Mouse (Mus musculus): ENCODE measurements around the gene Slc39a13. TPM values are rescaled to one million over a fixed set of nuclear protein-coding genes. Genes with fewer than 3 reads are reported as not detected.
"Not testable (repeated sequence)": the region's sequence is repeated elsewhere in the genome, so short reads cannot be mapped to it uniquely, and the experiment has no call there.

Slc39a13 gene
- polyA plus RNA-seq, 1 experiment from 2014 or later = 50.6 TPM

DNA sequence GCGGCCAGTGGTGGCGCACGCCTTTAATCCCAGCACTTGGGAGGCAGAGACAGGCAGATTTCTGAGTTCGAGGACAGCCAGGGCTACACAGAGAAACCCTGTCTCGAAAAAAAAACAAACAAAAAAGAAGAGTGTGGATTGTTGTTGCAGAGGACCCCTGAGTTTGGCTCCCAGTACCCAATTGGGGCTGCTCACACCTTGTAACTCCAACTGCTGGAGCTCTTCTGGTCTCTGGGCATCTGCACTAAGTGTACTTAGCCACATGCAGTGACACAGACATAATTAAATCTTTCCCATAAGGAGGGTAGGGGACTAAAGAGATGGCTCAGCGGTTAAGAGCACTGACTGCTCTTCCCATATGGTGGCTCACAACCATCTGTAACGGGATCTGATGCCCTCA is 48.0 kb downstream of the Slc39a13 start:
- H3K4me3 ChIP-seq (ENCODE audit: control insufficient read depth in 1 of 2, insufficient read depth in 1 of 2, low read depth in 1 of 2, low read length in 2 of 2); ATAC-seq (ENCODE audit: insufficient number of reproducible peaks, insufficient read depth, low FRiP score, low read depth); H3K9me3 ChIP-seq (ENCODE audit: control insufficient read depth, low read length); H3K4me2 ChIP-seq (ENCODE audit: low read length); H3K27ac ChIP-seq (replicated peaks in 1 of 2; ENCODE audit: control insufficient read depth in 1 of 2, insufficient read depth in 1 of 2, low read depth in 2 of 2, low read length in 2 of 2); H3K4me1 ChIP-seq (ENCODE audit: control insufficient read depth in 2 of 2, insufficient read depth in 2 of 2, low read length in 2 of 2); H3K27me3 ChIP-seq (ENCODE audit: control insufficient read depth, insufficient read depth, low read length); H3K9ac ChIP-seq (ENCODE audit: low read length): not testable (repeated sequence)
- peaks cover 32% of the 10 kb centered on the region for H3K36me3 ChIP-seq (ENCODE audit: control insufficient read depth, insufficient read depth, low read length)
- 92% methylated on average over 7 of the region's 7 CpGs for WGBS

DNA sequence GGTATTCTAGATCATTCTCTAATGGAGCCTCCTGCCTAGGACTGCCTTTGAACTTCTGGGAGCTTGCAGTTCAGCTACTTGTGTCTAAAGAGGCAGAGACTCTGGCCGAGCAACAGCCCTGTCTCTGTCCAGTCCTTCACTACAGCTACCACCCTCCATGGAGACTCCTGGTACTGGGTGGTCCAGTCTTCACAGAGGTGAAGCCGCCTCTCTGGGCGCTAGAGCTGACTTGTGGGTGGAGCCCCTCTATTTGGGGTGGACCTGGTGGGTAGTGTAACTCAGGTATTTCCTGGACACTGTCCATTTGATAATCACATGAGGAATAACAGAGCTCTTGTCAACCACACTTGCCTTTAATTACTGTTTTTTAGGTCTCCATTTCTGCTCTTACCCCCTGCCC is 50.3 kb downstream of the Slc39a13 start:
- no peak overlapping the region for H3K4me2 ChIP-seq (ENCODE audit: low read length)
- WGBS = 91% methylated on average over 3 of the region's 3 CpGs
- no peak for ATAC-seq (ENCODE audit: insufficient number of reproducible peaks, insufficient read depth, low FRiP score, low read depth)
- peaks cover 53% of the 10 kb centered on the region for H3K36me3 ChIP-seq (ENCODE audit: control insufficient read depth, insufficient read depth, low read length)
- H3K9me3 ChIP-seq (ENCODE audit: control insufficient read depth, low read length) = no peaks in the 10 kb centered on the region
- peaks cover 0 to 7% of the 10 kb centered on the region in 2 experiments; a peak in 1 of 4 replicates for H3K4me1 ChIP-seq (ENCODE audit: control insufficient read depth in 2 of 2, insufficient read depth in 2 of 2, low read length in 2 of 2)
- H3K27me3 ChIP-seq (ENCODE audit: control insufficient read depth, insufficient read depth, low read length) = no peaks in the 10 kb centered on the region
- no peak overlapping the region for H3K27ac ChIP-seq (replicated peaks in 1 of 2; ENCODE audit: control insufficient read depth in 1 of 2, insufficient read depth in 1 of 2, low read depth in 2 of 2, low read length in 2 of 2)
- H3K4me3 ChIP-seq (ENCODE audit: control insufficient read depth in 1 of 2, insufficient read depth in 1 of 2, low read depth in 1 of 2, low read length in 2 of 2) = no peak overlapping the region
- no peak overlapping the region for H3K9ac ChIP-seq (ENCODE audit: low read length)

DNA sequence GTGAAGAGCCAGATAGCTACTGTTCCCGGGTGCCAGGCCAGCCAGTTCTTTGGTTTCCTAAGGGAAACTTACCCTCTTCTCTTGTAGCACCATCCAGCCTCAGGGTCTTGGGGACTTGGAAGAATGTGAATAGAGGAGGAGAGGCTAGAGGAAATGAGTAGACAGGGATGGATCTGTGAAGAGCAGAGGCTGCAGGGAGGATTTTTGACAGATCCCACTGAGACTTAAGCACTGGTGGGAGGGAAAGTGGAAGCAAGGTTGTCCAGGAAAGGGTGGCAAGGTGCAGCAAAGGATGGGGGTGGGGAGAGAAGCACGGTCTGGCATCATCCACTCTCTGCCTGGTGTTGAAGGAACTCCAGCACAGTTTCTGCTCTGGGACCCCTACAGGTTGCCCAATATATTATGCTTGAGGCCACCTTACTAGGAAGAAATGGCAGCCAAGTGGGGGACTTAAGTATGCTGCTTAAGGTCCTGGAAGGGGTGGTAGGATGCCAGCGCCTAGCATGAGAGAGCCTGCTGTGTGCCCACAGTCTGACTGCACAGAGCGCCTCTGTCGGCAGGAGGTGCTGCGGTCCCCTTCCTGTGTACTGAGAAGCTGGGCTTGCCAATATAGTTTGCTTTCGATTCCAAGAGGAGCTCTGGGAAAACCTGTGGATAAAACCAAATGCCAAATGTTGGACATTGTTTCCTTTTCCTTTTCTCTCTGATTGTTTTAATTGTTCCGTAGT is 52.0 kb downstream of the Slc39a13 start:
- Histone ChIP-seq H3K27me3 (ENCODE audit: control insufficient read depth, insufficient read depth, low read length) (no peaks in the 10 kb centered on the region), H3K4me3 (ENCODE audit: control insufficient read depth in 1 of 2, insufficient read depth in 1 of 2, low read depth in 1 of 2, low read length in 2 of 2) (no peak overlapping the region), H3K9ac (ENCODE audit: low read length) (no peak overlapping the region), H3K4me1 (ENCODE audit: control insufficient read depth in 2 of 2, insufficient read depth in 2 of 2, low read length in 2 of 2) (peaks cover 0 to 3% of the 10 kb centered on the region in 2 experiments; a peak in 1 of 4 replicates), H3K36me3 (ENCODE audit: control insufficient read depth, insufficient read depth, low read length) (peaks cover 70% of the 10 kb centered on the region), H3K27ac (replicated peaks in 1 of 2; ENCODE audit: control insufficient read depth in 1 of 2, insufficient read depth in 1 of 2, low read depth in 2 of 2, low read length in 2 of 2) (no peak overlapping the region), H3K9me3 (ENCODE audit: control insufficient read depth, low read length) (no peaks in the 10 kb centered on the region), H3K4me2 (ENCODE audit: low read length) (no peak overlapping the region)
- WGBS = 87% methylated on average over 8 of the region's 8 CpGs
- ATAC-seq (ENCODE audit: insufficient number of reproducible peaks, insufficient read depth, low FRiP score, low read depth) = no peak

DNA sequence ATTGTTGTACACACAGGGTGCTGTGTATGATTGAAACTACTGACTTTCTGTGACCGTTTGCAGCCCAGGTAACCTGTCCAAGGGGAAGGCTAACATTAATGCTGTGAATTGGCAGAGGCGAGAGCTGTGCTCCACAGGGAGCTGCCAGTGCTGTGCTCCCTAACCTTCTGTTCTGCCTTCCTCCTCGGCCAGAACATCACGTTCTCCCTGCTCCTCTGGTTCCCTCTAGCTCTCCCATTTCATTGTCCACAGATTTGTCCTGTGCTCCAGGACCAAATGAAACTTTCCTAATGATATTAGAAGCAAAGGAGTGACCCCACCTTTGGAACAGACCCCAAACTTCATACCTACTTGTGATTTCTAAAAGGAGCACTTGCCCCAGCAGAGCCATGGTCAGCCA is 54.8 kb downstream of the Slc39a13 start:
- Histone ChIP-seq H3K9ac (ENCODE audit: low read length) (no peak overlapping the region), H3K4me3 (ENCODE audit: control insufficient read depth in 1 of 2, insufficient read depth in 1 of 2, low read depth in 1 of 2, low read length in 2 of 2) (no peak overlapping the region), H3K9me3 (ENCODE audit: control insufficient read depth, low read length) (no peaks in the 10 kb centered on the region), H3K27me3 (ENCODE audit: control insufficient read depth, insufficient read depth, low read length) (no peaks in the 10 kb centered on the region), H3K27ac (replicated peaks in 1 of 2; ENCODE audit: control insufficient read depth in 1 of 2, insufficient read depth in 1 of 2, low read depth in 2 of 2, low read length in 2 of 2) (no peak overlapping the region), H3K4me1 (ENCODE audit: control insufficient read depth in 2 of 2, insufficient read depth in 2 of 2, low read length in 2 of 2) (no peaks in the 10 kb centered on the region), H3K36me3 (ENCODE audit: control insufficient read depth, insufficient read depth, low read length) (peaks cover 89% of the 10 kb centered on the region), H3K4me2 (ENCODE audit: low read length) (no peak overlapping the region)
- no peak for ATAC-seq (ENCODE audit: insufficient number of reproducible peaks, insufficient read depth, low FRiP score, low read depth)
- WGBS = 88% methylated on average over 4 of the region's 4 CpGs

DNA sequence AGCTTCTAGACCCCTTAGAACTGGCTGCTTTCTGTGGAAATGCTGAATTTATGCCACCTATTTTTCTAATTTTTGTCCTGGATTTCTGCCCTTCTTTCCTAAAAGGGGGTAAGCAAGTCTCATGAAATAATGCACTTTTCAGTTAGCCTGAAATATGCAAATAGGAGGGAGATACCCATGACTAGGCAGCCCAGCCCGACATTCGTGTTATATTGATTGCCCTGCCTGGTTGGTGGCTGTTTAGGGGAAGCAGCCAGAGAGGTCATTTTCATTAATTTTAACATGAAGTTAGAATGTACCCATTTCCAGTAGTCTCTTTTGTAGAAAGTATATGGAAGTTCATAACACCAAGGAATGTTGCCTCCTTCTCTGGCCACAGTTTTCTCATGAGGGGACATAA is 56.3 kb downstream of the Slc39a13 start:
- H3K4me1 ChIP-seq (ENCODE audit: control insufficient read depth in 2 of 2, insufficient read depth in 2 of 2, low read length in 2 of 2) = no peaks in the 10 kb centered on the region
- H3K36me3 ChIP-seq (ENCODE audit: control insufficient read depth, insufficient read depth, low read length) = peaks cover 92% of the 10 kb centered on the region
- H3K27ac ChIP-seq (replicated peaks in 1 of 2; ENCODE audit: control insufficient read depth in 1 of 2, insufficient read depth in 1 of 2, low read depth in 2 of 2, low read length in 2 of 2) = no peak overlapping the region
- no peak overlapping the region for H3K4me3 ChIP-seq (ENCODE audit: control insufficient read depth in 1 of 2, insufficient read depth in 1 of 2, low read depth in 1 of 2, low read length in 2 of 2)
- no peak overlapping the region for H3K4me2 ChIP-seq (ENCODE audit: low read length)
- no peaks in the 10 kb centered on the region for H3K9me3 ChIP-seq (ENCODE audit: control insufficient read depth, low read length)
- H3K9ac ChIP-seq (ENCODE audit: low read length) = no peak overlapping the region
- WGBS = 87% methylated on average over 2 of the region's 2 CpGs
- no peaks in the 10 kb centered on the region for H3K27me3 ChIP-seq (ENCODE audit: control insufficient read depth, insufficient read depth, low read length)
- no peak for ATAC-seq (ENCODE audit: insufficient number of reproducible peaks, insufficient read depth, low FRiP score, low read depth)

Other genes with a start within 250 kb of the Slc39a13 start
- 277 and 286 TPM in 2 replicates for gene Mtch2, start 223.3 kb downstream of the Slc39a13 start, polyA plus RNA-seq (2014; fragmentation: Nextera tagmentation; extraction: Ambion mirVana)
- 19.4 and 22.2 TPM in 2 replicates for gene C1qtnf4, start 184.6 kb downstream of the Slc39a13 start, polyA plus RNA-seq (2014; fragmentation: Nextera tagmentation; extraction: Ambion mirVana)
- 20.6 and 24.8 TPM in 2 replicates for gene Kbtbd4, start 165.7 kb downstream of the Slc39a13 start, polyA plus RNA-seq (2014; fragmentation: Nextera tagmentation; extraction: Ambion mirVana)
- 410 and 423 TPM in 2 replicates for gene Ndufs3, start 165.6 kb downstream of the Slc39a13 start, polyA plus RNA-seq (2014; fragmentation: Nextera tagmentation; extraction: Ambion mirVana)
- gene Celf1, start 130.0 kb downstream of the Slc39a13 start, polyA plus RNA-seq (2014; fragmentation: Nextera tagmentation; extraction: Ambion mirVana) = 76.6 and 79.1 TPM in 2 replicates
- 29.8 and 31.0 TPM in 2 replicates for gene Rapsn, start 34.8 kb downstream of the Slc39a13 start, polyA plus RNA-seq (2014; fragmentation: Nextera tagmentation; extraction: Ambion mirVana)
- 275 and 293 TPM in 2 replicates for gene Psmc3, start 16.4 kb downstream of the Slc39a13 start, polyA plus RNA-seq (2014; fragmentation: Nextera tagmentation; extraction: Ambion mirVana)
- 4.8 and 5.1 TPM in 2 replicates for gene Spi1, start 12.0 kb upstream of the Slc39a13 start, polyA plus RNA-seq (2014; fragmentation: Nextera tagmentation; extraction: Ambion mirVana)
- 789 and 806 TPM in 2 replicates for gene Mybpc3, start 47.7 kb upstream of the Slc39a13 start, polyA plus RNA-seq (2014; fragmentation: Nextera tagmentation; extraction: Ambion mirVana)
- gene Madd, start 113.4 kb upstream of the Slc39a13 start, polyA plus RNA-seq (2014; fragmentation: Nextera tagmentation; extraction: Ambion mirVana) = 5.2 and 5.3 TPM in 2 replicates
- 2.2 and 2.6 TPM in 2 replicates for gene Nr1h3, start 132.4 kb upstream of the Slc39a13 start, polyA plus RNA-seq (2014; fragmentation: Nextera tagmentation; extraction: Ambion mirVana)
- gene Acp2, start 132.5 kb upstream of the Slc39a13 start, polyA plus RNA-seq (2014; fragmentation: Nextera tagmentation; extraction: Ambion mirVana) = 21.9 and 22.7 TPM in 2 replicates
- 7.0 and 8.3 TPM in 2 replicates for gene Ddb2, start 166.6 kb upstream of the Slc39a13 start, polyA plus RNA-seq (2014; fragmentation: Nextera tagmentation; extraction: Ambion mirVana)
- 38.2 and 39.6 TPM in 2 replicates for gene Pacsin3, start 185.5 kb upstream of the Slc39a13 start, polyA plus RNA-seq (2014; fragmentation: Nextera tagmentation; extraction: Ambion mirVana)
- 59.2 and 65.8 TPM in 2 replicates for gene Arfgap2, start 194.6 kb upstream of the Slc39a13 start, polyA plus RNA-seq (2014; fragmentation: Nextera tagmentation; extraction: Ambion mirVana)

All from heart, embryonic 14.5 days (tissue).